Mouse (Mus musculus): Measurements from ENCODE around the gene Nkain4. TPM values are rescaled to one million over a fixed set of nuclear protein-coding genes. Genes with fewer than 3 reads are reported as not detected.

Nkain4 gene
- polyA plus RNA-seq, 1 experiment, result not detected

GRCm38 (mm10) chr2:180919913-180920809, 34.3 kb downstream of the Nkain4 start:
- Histone ChIP-seq H3K4me3 (ENCODE audit: insufficient read depth, low read length) (peak overlapping the region; percentile 91), H3K4me1 (ENCODE audit: control insufficient read depth, insufficient read depth, low read length) (peaks cover 15% of the 10 kb centered on the region), H3K27ac (ENCODE audit: insufficient read depth, low read depth, low read length) (peak overlapping the region; percentile 21; the same call in 1 of the 2 replicates)
- TF ChIP-seq CTCF (IDR thresholded peaks at IDR 0.05; ENCODE audit: low read depth, low read length) (no peak), POLR2A (IDR thresholded peaks at IDR 0.05; ENCODE audit: borderline replicate concordance, low read depth, low read length) (no peak)

GRCm38 (mm10) chr2:180915886-180916433, 38.5 kb downstream of the Nkain4 start:
- H3K27ac ChIP-seq (ENCODE audit: insufficient read depth, low read depth, low read length), result no peak overlapping the region
- no peak for TF ChIP-seq CTCF (IDR thresholded peaks at IDR 0.05; ENCODE audit: low read depth, low read length)
- TF ChIP-seq POLR2A (IDR thresholded peaks at IDR 0.05; ENCODE audit: borderline replicate concordance, low read depth, low read length), result no peak
- H3K4me3 ChIP-seq (ENCODE audit: insufficient read depth, low read length), result no peak overlapping the region
- peaks cover 12% of the 10 kb centered on the region for H3K4me1 ChIP-seq (ENCODE audit: control insufficient read depth, insufficient read depth, low read length)

- H3K27ac ChIP-seq (ENCODE audit: insufficient read depth, low read depth, low read length), result no peak overlapping the region
- H3K4me1 ChIP-seq (ENCODE audit: control insufficient read depth, insufficient read depth, low read length), result no peaks in the 10 kb centered on the region
- H3K4me3 ChIP-seq (ENCODE audit: insufficient read depth, low read length), result no peak overlapping the region
- TF ChIP-seq CTCF (IDR thresholded peaks at IDR 0.05; ENCODE audit: low read depth, low read length) (no peak), POLR2A (IDR thresholded peaks at IDR 0.05; ENCODE audit: borderline replicate concordance, low read depth, low read length) (no peak)
Observed at GRCm38 (mm10) chr2:180910928-180911327, 43.6 kb downstream of the Nkain4 start.

GRCm38 (mm10) chr2:180905556-180906221, 48.8 kb downstream of the Nkain4 start:
- H3K4me3 ChIP-seq (ENCODE audit: insufficient read depth, low read length), result no peak overlapping the region
- H3K4me1 ChIP-seq (ENCODE audit: control insufficient read depth, insufficient read depth, low read length), result no peaks in the 10 kb centered on the region
- H3K27ac ChIP-seq (ENCODE audit: insufficient read depth, low read depth, low read length), result no peak overlapping the region
- no peak for TF ChIP-seq CTCF (IDR thresholded peaks at IDR 0.05; ENCODE audit: low read depth, low read length)
- TF ChIP-seq POLR2A (IDR thresholded peaks at IDR 0.05; ENCODE audit: borderline replicate concordance, low read depth, low read length), result no peak

- no peak overlapping the region for H3K27ac ChIP-seq (ENCODE audit: insufficient read depth, low read depth, low read length)
- H3K4me1 ChIP-seq (ENCODE audit: control insufficient read depth, insufficient read depth, low read length), result no peaks in the 10 kb centered on the region
- TF ChIP-seq CTCF (IDR thresholded peaks at IDR 0.05; ENCODE audit: low read depth, low read length) (no peak), POLR2A (IDR thresholded peaks at IDR 0.05; ENCODE audit: borderline replicate concordance, low read depth, low read length) (no peak)
- no peak overlapping the region for H3K4me3 ChIP-seq (ENCODE audit: insufficient read depth, low read length)
Observed at GRCm38 (mm10) chr2:180904435-180905208, 49.9 kb downstream of the Nkain4 start.

GRCm38 (mm10) chr2:180902086-180902485, 52.4 kb downstream of the Nkain4 start:
- no peak overlapping the region for H3K27ac ChIP-seq (ENCODE audit: insufficient read depth, low read depth, low read length)
- no peak overlapping the region for H3K4me3 ChIP-seq (ENCODE audit: insufficient read depth, low read length)
- no peak for TF ChIP-seq POLR2A (IDR thresholded peaks at IDR 0.05; ENCODE audit: borderline replicate concordance, low read depth, low read length)
- TF ChIP-seq CTCF (IDR thresholded peaks at IDR 0.05; ENCODE audit: low read depth, low read length), result no peak
- no peaks in the 10 kb centered on the region for H3K4me1 ChIP-seq (ENCODE audit: control insufficient read depth, insufficient read depth, low read length)

- Histone ChIP-seq H3K4me3 (ENCODE audit: insufficient read depth, low read length) (no peak overlapping the region), H3K27ac (ENCODE audit: insufficient read depth, low read depth, low read length) (no peak overlapping the region)
- TF ChIP-seq POLR2A (IDR thresholded peaks at IDR 0.05; ENCODE audit: borderline replicate concordance, low read depth, low read length) (no peak), CTCF (IDR thresholded peaks at IDR 0.05; ENCODE audit: low read depth, low read length) (no peak)
Observed at GRCm38 (mm10) chr2:180897857-180898256, 56.6 kb downstream of the Nkain4 start.

GRCm38 (mm10) chr2:180896819-180897625, 57.5 kb downstream of the Nkain4 start:
- H3K27ac ChIP-seq (ENCODE audit: insufficient read depth, low read depth, low read length), result no peak overlapping the region
- H3K4me3 ChIP-seq (ENCODE audit: insufficient read depth, low read length), result no peak overlapping the region
- H3K4me1 ChIP-seq (ENCODE audit: control insufficient read depth, insufficient read depth, low read length), result no peaks in the 10 kb centered on the region
- TF ChIP-seq POLR2A (IDR thresholded peaks at IDR 0.05; ENCODE audit: borderline replicate concordance, low read depth, low read length), result no peak
- no peak for TF ChIP-seq CTCF (IDR thresholded peaks at IDR 0.05; ENCODE audit: low read depth, low read length)

More at GRCm38 (mm10) chr2:180897857-180898256, 56.6 kb downstream of the Nkain4 start:
- no peaks in the 10 kb centered on the region for H3K4me1 ChIP-seq (ENCODE audit: control insufficient read depth, insufficient read depth, low read length)

Measured in bone marrow macrophage, adult 2 months (primary cell).